In the genomic region with DNA sequence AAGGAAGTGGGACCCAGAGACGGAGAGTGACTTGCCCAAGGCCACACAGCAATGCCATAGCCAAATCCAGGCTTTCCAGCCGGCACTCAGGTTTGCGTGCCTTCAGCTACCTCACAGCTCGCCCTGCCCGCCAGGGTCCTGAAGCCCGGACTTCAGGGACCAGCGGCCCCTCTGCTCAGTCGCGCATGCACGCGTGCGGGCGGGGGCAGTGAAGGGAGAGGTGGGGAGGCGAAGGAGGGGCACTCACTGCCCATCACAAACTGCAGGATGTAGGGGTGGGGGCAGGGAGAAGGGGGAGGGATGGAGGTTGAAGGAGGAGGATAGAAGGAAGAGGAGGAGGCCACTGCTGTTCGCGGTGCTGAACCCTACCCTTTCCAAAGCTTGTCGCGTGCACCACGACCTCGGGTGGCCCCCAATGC, we compare ENCODE assay signal across 8 mouse cellular contexts. TPM values are rescaled to one million over a fixed set of nuclear protein-coding genes. Genes with fewer than 3 reads are reported as not detected.
DNase-seq lines count a peak whose midpoint lies in the region; ATAC-seq and TF ChIP-seq lines count a peak whose summit lies in the region.

No protein-coding gene starts in this region.

- no peak overlapping the region for H3K9ac ChIP-seq in ES-Bruce4 (ENCODE audit: low read depth, poor library complexity, severe bottlenecking)
- H3K9ac ChIP-seq in forebrain, embryonic 16.5 days (replicated peaks; ENCODE audit: low read depth, low read length) = no peak overlapping the region

- H3K4me2 ChIP-seq in forebrain, embryonic 16.5 days (ENCODE audit: low read length) = no peak overlapping the region

- H3K4me1 ChIP-seq in ES-Bruce4 (ENCODE audit: control insufficient read depth, insufficient read depth, low read length) = peaks cover 2% of the 10 kb centered on the region
- peaks cover 51% of the 10 kb centered on the region for H3K4me1 ChIP-seq in forebrain, embryonic 16.5 days (replicated peaks; ENCODE audit: control insufficient read depth, insufficient read depth, low read length)

- H3K4me3 ChIP-seq in ES-Bruce4 (ENCODE audit: low read depth, low read length) = peak overlapping the region; percentile 14; the same call in 1 of the 2 replicates
- H3K4me3 ChIP-seq in forebrain, embryonic 16.5 days (replicated peaks; ENCODE audit: low read length) = peak overlapping the region; percentile 9; the same call in 1 of the 2 replicates

- H3K9me3 ChIP-seq in ES-Bruce4 (replicated peaks; ENCODE audit: control insufficient read depth, insufficient read depth, low read length, poor library complexity, severe bottlenecking) = no peaks in the 10 kb centered on the region
- no peaks in the 10 kb centered on the region for H3K9me3 ChIP-seq in forebrain, embryonic 16.5 days (ENCODE audit: control insufficient read depth, low read length)

- TF ChIP-seq CTCF in ES-Bruce4 (IDR thresholded peaks at IDR 0.05; ENCODE audit: low read depth, low read length) = no peak

- under 1% methylated on average over 20 of the region's 20 CpGs for WGBS in forebrain, embryonic 16.5 days

- no peaks in the 10 kb centered on the region for H3K36me3 ChIP-seq in ES-Bruce4 (ENCODE audit: control insufficient read depth, insufficient read depth, low read length, poor library complexity, severe bottlenecking)
- no peaks in the 10 kb centered on the region for H3K36me3 ChIP-seq in forebrain, embryonic 16.5 days (ENCODE audit: control insufficient read depth, insufficient read depth)

- peaks cover 69% of the 10 kb centered on the region for H3K27me3 ChIP-seq in ES-Bruce4 (ENCODE audit: control insufficient read depth, insufficient read depth, low read length, poor library complexity, severe bottlenecking)
- peaks cover 82% of the 10 kb centered on the region for H3K27me3 ChIP-seq in forebrain, embryonic 16.5 days (replicated peaks; ENCODE audit: control insufficient read depth, insufficient read depth, low read length)

- no peak for TF ChIP-seq POLR2A in ES-Bruce4 (IDR thresholded peaks at IDR 0.05; ENCODE audit: insufficient read depth, low read length)

- TF ChIP-seq EP300 in ES-Bruce4 (IDR thresholded peaks at IDR 0.05; ENCODE audit: insufficient read depth, low read depth, low read length) = no peak

- ATAC-seq in forebrain, embryonic 16.5 days = no peak
- no peak for ATAC-seq in activated CD4-positive, CD25-positive, alpha-beta regulatory T cell, adult 4 months

- peak; percentile 75 for DNase-seq in heart, adult 11 months
- DNase-seq in heart, postnatal 36 days = no peak
- peak; percentile 36 for DNase-seq in mesoderm, embryonic 11.5 days (ENCODE audit: low read depth, low spot score)
- no peak for DNase-seq in adrenal gland, postnatal 36 days
- no peak for DNase-seq in thymus, postnatal 4 days

- intact Hi-C loops in heart, postnatal 36 days (cut with DNase I) = no loop called here

- H3K27ac ChIP-seq in ES-Bruce4 (ENCODE audit: insufficient read depth, low read length) = no peak overlapping the region
- no peak overlapping the region for H3K27ac ChIP-seq in forebrain, embryonic 16.5 days (ENCODE audit: low read length)

RNA-seq across cellular contexts. Expression of a gene that starts 1.9 kb away (rescaled TPM):
- total RNA-seq in heart, postnatal 36 days (2021) = under 1 TPM; 0.08 TPM
- polyA plus RNA-seq in ES-Bruce4 (2011; ENCODE audit: insufficient read depth, insufficient read length, low read depth, missing spikeins) = not detected in 2 replicates
- 0.24 and 0.32 TPM in 2 replicates for polyA plus RNA-seq in forebrain, embryonic 16.5 days (2015; fragmentation: Nextera tagmentation; extraction: Ambion mirVana)
- total RNA-seq in adrenal gland, postnatal 36 days (2021) = under 1 TPM; 0.10 to 0.13 TPM
- polyA plus RNA-seq in activated CD4-positive, CD25-positive, alpha-beta regulatory T cell, adult 4 months (2017; shearing (Covaris generic)) = not detected

Comparison
In these comparisons a context has a peak if more than half of its experiments do, and no peak if none do; other contexts are left out.
1. DNase-seq: peak in heart, adult 11 months (single experiment) and mesoderm, embryonic 11.5 days (single experiment); none in heart, postnatal 36 days (0 of 2), adrenal gland, postnatal 36 days (0 of 2) and thymus, postnatal 4 days (single experiment).